Mouse (Mus musculus) hindbrain, embryonic 12.5 days (tissue): ENCODE results near the gene Gm20838. TPM values are rescaled to one million over a fixed set of nuclear protein-coding genes. Genes with fewer than 3 reads are reported as not detected.
"Not testable (repeated sequence)": the region's sequence is repeated elsewhere in the genome, so short reads cannot be mapped to it uniquely, and the experiment has no call there.

Experiments
- ATAC-seq: fragments of 200-750 bp; cut with Nextera tagmentation; 2 replicates; pipeline ENCODE4 v1.8.0; 2017; ENCODE audit warnings: moderate TSS enrichment; ENCODE audit not compliant: low FRiP score
- H3K27ac ChIP-seq: fragments of 300-500 bp; sonication (generic); 2 replicates; pipeline ENCODE4 v1.5.1; 2016; ENCODE audit warnings: mild to moderate bottlenecking
- H3K27me3 ChIP-seq: fragments of 300-500 bp; sonication (generic); 2 replicates; pipeline ENCODE4 v1.6.1; 2016; ENCODE audit warnings: mild to moderate bottlenecking
- H3K36me3 ChIP-seq: fragments of 300-500 bp; sonication (generic); 2 replicates; pipeline ENCODE4 v1.6.1; 2016; ENCODE audit warnings: mild to moderate bottlenecking
- H3K4me1 ChIP-seq: fragments of 300-500 bp; sonication (generic); 2 replicates; pipeline ENCODE4 v1.6.1; 2016
- H3K4me2 ChIP-seq: fragments of 300-500 bp; sonication (generic); replicated peaks from 2 replicates; pipeline ENCODE4 v1.6.1; 2016; ENCODE audit warnings: mild to moderate bottlenecking
- H3K4me3 ChIP-seq: fragments of 300-500 bp; sonication (generic); 2 replicates; pipeline ENCODE4 v1.5.1; 2016; ENCODE audit warnings: mild to moderate bottlenecking
- H3K9ac ChIP-seq: fragments of 300-500 bp; sonication (generic); 2 replicates; pipeline ENCODE4 v1.6.1; 2016; ENCODE audit warnings: mild to moderate bottlenecking, moderate library complexity
- H3K9me3 ChIP-seq: fragments of 300-500 bp; sonication (generic); replicated peaks from 2 replicates; pipeline ENCODE4 v1.6.1; 2016; ENCODE audit warnings: mild to moderate bottlenecking
- WGBS: fragments of 180-500 bp; shearing (Covaris S2); methylation state at CpG from one replicate; pipeline ENCODE4 v1.1.7; 2016; 5-methylcytosine and 5-hydroxymethylcytosine counted together
- polyA plus RNA-seq: library from polyadenylated mRNA; unstranded; fragments of >200 nt; fragmentation: Nextera tagmentation; extraction: Ambion mirVana; gene quantifications from 2 replicates; pipeline ENCODE4 v1.2.1, GENCODE M21; 2016

Gm20838 gene
- polyA plus RNA-seq: not detected in 2 replicates

DNA sequence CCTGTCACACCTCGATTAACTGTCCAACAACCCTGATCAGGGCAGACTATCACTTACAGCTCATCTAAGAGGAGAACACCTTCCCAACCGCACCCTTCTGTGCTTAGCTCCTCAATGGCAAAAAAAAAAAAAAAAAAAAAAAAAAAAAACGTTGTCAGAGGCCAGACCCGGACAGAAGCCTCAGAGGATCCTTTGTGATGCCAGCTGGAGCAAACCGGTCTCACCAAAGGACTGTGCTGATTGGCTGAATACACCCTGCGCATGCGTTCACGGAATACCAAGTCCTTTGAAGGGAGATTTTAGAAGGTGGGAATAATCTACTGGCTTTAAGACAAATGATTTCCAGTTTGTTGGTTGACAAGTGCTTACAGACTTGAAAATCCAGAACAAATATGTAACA is at the start of gene Gm20838:
Gene Gm20838 (minus strand): TSS at position 101 of the 400 bp plus-strand sequence.
- no CpG with 5 or more reads among the region's 8 CpGs for WGBS
- not testable (repeated sequence) for H3K9ac ChIP-seq, H3K27me3 ChIP-seq, H3K4me1 ChIP-seq, H3K4me2 ChIP-seq, H3K36me3 ChIP-seq, H3K27ac ChIP-seq, H3K9me3 ChIP-seq, H3K4me3 ChIP-seq, ATAC-seq
